Mouse (Mus musculus) cerebellum, adult 2 months (tissue): Measurements from ENCODE around the gene Aldh1l1.

ENCODE experiments used
- CTCF ChIP-seq: fragments of 200-500 bp; IDR thresholded peaks from 2 replicates; pipeline ENCODE4 v1.5.1; 2011; ENCODE audit warnings: low read depth, mild to moderate bottlenecking, control low read depth, low read length, moderate library complexity, borderline replicate concordance; ENCODE audit not compliant: insufficient read depth
- POLR2A ChIP-seq: fragments of 200-500 bp; IDR thresholded peaks from 2 replicates; pipeline ENCODE4 v1.6.1; 2011; ENCODE audit warnings: low read length, control low read depth, borderline replicate concordance; ENCODE audit not compliant: insufficient read depth

DNA sequence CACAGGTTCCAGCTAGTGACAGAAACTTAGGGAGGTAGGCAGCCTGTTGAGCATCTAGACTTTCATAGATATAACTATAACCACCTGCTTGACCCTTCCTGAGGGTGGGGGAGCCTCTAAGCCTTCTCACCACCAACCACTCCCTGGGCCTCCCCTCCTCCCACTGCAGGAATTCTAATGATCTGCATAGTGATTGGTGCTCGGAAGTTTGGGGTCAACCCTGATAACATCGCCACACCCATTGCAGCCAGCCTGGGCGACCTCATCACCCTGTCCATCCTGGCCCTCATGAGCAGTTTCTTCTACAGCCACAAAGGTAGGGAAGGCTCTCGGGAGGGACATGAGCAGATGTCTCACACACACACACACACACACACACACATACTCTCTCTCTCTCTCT is 148.9 kb downstream of the Aldh1l1 start:
- no peak for TF ChIP-seq CTCF
- TF ChIP-seq POLR2A: no peak
